Mouse (Mus musculus) erythroblast, embryonic 14.5 days (primary cell): ENCODE results near the gene Ift81. TPM values are rescaled to one million over a fixed set of nuclear protein-coding genes. Genes with fewer than 3 reads are reported as not detected.

Source experiments
- H3K27me3 ChIP-seq: 2 replicates; pipeline ENCODE4 v1.6.1; 2012; ENCODE audit warnings: inconsistent platforms; ENCODE audit not compliant: control insufficient read depth
- H3K36me3 ChIP-seq: 2 replicates; pipeline ENCODE4 v1.6.1; 2012; ENCODE audit warnings: mild to moderate bottlenecking, inconsistent platforms; ENCODE audit not compliant: control insufficient read depth
- H3K4me1 ChIP-seq: 2 replicates; pipeline ENCODE4 v1.6.1; 2012; ENCODE audit warnings: inconsistent platforms; ENCODE audit not compliant: control insufficient read depth
- H3K4me3 ChIP-seq: replicated peaks from 2 replicates; pipeline ENCODE3; 2012; ENCODE audit warnings: moderate library complexity, mild to moderate bottlenecking, inconsistent platforms
- H3K9me3 ChIP-seq: 2 replicates; pipeline ENCODE4 v1.6.1; 2012; ENCODE audit warnings: low read length, inconsistent platforms, mixed read lengths; ENCODE audit not compliant: control insufficient read depth
- GATA1 ChIP-seq: IDR thresholded peaks from 2 replicates; pipeline ENCODE4 v1.6.1; 2012; ENCODE audit warnings: low read length, inconsistent platforms, mixed read lengths
- TAL1 ChIP-seq: IDR thresholded peaks from 3 replicates; pipeline ENCODE4 v1.6.1; 2012; ENCODE audit warnings: low read length, inconsistent platforms, mixed read lengths
- polyA plus RNA-seq: library from polyadenylated mRNA; stranded (reverse); fragments of >175 nt; gene quantifications from 2 replicates; pipeline ENCODE4 v1.2.3, GENCODE M21; 2012

Ift81 gene
- polyA plus RNA-seq, 1 experiment = not detected

DNA sequence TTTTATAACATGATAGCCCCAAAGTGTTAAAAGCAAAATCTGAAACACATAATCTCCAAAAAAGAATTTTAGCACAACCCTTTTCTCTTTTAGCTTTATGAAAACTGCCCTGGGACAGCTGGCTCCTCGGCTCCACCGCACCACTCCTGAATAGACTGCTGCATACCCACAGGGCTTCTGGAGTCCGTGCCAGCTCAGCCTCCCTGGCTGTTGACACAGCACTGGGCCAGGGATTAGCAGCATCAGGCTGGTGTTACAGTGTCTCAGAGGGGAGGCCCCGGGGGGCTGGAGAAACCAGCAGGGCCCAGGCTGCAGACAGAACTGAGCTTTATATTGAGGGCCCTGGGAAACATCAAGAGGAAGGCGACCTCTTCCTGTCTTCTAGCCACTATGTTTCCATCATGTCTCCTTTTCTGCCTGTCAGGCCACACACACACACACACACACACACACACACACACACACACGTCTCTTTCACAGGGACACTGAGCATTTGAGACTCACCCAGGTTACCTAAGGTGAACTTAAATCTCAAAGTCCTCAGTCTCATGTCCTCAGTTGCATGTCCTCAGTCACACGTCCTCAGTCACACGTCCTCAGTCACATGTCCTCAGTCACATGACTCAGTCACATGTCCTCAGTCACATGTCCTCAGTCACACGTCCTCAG lies 33.1 kb upstream of the Ift81 start:
- H3K4me3 ChIP-seq = no peak overlapping the region

DNA sequence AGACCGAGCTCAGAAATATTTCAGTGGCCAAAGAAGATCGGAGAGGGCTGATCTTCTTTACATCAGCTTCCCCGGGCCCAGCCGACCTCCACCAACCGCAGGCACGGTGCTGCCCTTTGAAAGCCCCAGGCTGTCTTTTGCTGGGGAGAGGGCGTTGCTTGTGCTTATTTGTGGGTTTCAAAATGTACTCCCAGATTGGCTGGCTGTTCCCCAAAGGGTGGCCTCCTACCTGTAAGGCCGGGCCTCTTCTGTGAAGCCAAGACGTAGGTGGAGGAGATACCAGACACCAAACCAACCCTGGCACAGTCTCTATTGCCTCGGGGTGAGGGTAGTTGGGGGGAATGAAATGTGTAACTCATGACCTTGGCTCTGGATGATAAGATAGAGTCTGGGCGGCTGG lies 31.7 kb upstream of the Ift81 start:
- TF ChIP-seq TAL1 (no peak), GATA1 (no peak)
- H3K27me3 ChIP-seq = peaks cover 22% of the 10 kb centered on the region

More for the DNA sequence above, 33.1 kb upstream of the Ift81 start:
- Histone ChIP-seq H3K27me3 (peaks cover 22% of the 10 kb centered on the region), H3K9me3 (peaks cover 5% of the 10 kb centered on the region), H3K4me1 (peaks cover 26% of the 10 kb centered on the region), H3K36me3 (no peaks in the 10 kb centered on the region)
- TF ChIP-seq GATA1 = no peak
- TF ChIP-seq TAL1 = no peak

DNA sequence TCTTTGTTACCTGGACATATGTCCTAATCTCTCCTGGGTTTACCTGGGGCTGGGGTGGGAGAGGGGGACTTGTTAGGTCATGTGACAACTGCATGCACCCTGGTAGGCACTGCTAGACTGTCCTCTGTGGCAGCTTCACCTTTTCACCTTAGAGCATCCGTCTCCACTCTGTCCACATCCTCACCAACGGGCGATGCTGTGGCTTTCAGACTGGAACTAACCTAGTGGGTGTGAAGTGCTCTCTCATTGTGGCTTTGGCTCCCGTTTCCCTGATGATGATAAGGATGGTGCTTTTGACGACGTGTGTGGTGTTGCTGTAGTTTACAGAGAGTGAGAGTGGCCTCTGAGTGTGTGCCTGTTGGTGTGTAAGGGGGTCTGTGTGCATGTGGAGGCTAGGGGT lies 31.0 kb upstream of the Ift81 start:
- Histone ChIP-seq H3K27me3 (peaks cover 20% of the 10 kb centered on the region), H3K4me1 (peaks cover 16% of the 10 kb centered on the region), H3K4me3 (no peak overlapping the region)

More for the DNA sequence above, 31.7 kb upstream of the Ift81 start:
- H3K9me3 ChIP-seq = peaks cover 5% of the 10 kb centered on the region
- peaks cover 16% of the 10 kb centered on the region for H3K4me1 ChIP-seq
- no peak overlapping the region for H3K4me3 ChIP-seq
- H3K36me3 ChIP-seq = no peaks in the 10 kb centered on the region

DNA sequence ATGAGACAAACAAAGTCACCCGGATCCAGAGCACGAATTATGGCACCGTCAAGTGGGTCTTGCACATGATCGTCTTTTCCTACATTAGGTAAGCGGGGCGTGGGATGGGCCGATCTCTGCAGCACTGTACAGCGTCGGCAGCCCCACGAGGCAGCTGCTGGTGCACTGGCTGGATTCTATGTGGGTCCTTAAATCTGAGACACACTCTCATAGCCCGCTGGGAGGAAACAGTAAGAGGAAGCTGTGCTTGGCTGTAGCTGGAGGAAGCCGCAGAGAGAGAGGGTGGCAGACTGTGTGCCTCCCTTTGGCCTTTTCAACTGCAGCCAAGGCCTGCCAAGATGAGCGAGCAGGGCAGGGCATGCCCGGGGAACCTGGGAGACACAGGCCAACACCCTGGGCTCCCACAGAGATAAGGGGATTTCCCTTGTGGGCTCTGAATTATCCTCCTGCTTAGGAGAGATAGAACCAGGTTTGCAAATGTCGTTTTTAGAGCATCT lies 29.8 kb upstream of the Ift81 start:
- Histone ChIP-seq H3K4me3 (no peak overlapping the region), H3K27me3 (peaks cover 13% of the 10 kb centered on the region), H3K9me3 (peaks cover 5% of the 10 kb centered on the region), H3K4me1 (peaks cover 12% of the 10 kb centered on the region), H3K36me3 (no peaks in the 10 kb centered on the region)
- TF ChIP-seq TAL1 (no peak), GATA1 (no peak)

More for the DNA sequence above, 31.0 kb upstream of the Ift81 start:
- TF ChIP-seq TAL1 (no peak), GATA1 (no peak)
- H3K36me3 ChIP-seq = no peaks in the 10 kb centered on the region
- H3K9me3 ChIP-seq = peaks cover 5% of the 10 kb centered on the region

DNA sequence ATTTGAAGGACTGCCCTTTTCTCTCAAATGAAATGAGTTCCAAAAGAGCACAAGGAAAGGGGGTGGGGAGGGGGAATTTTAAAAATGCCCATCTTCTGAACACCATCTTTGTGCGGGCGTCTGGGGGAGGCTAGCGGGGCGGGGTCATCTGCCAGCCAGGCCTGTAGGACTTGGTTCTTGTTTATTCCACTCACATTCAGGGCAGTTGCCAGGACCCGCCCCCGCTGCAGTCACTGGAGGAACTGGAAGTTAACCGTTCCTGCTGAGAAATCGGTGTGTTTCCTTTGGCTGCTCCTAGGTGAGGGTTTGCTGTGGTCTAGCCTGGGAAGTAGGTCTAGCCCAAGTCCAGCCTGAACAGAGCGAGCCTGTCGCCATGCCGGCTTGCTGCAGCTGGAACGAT lies 29.4 kb upstream of the Ift81 start, which contains the start of gene P2rx7:
P2rx7 (plus strand) TSS at position 211 of the 400 bp plus-strand sequence.
- Histone ChIP-seq H3K27me3 (peaks cover 12% of the 10 kb centered on the region), H3K4me3 (no peak within 1 kb of the TSS), H3K4me1 (peaks cover 12% of the 10 kb centered on the region), H3K36me3 (no peaks in the 10 kb centered on the region), H3K9me3 (peaks cover 5% of the 10 kb centered on the region)
- no peak for TF ChIP-seq TAL1
- TF ChIP-seq GATA1 = no peak

DNA sequence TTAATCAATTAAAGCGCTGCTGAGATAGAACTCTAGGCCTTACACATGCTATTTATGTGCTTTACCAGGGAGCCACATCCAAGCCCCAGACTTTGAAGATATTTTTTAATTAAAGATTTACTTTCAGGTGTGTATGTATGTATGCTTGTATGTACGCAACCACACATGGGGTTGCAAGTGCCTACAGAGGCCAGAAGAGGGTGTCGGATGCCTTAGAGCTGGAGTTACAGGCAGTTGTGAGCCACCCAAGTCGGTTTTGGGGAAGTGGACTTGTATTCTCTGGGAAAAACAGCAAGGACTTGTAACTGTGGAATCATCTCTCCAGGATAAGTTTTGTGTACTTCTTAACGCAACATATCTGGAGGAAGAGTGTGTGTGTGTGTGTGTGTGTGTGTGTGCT lies 25.7 kb upstream of the Ift81 start:
- H3K4me1 ChIP-seq = peaks cover 16% of the 10 kb centered on the region
- H3K9me3 ChIP-seq = no peaks in the 10 kb centered on the region
- TF ChIP-seq GATA1 = no peak
- TF ChIP-seq TAL1 = no peak
- no peaks in the 10 kb centered on the region for H3K36me3 ChIP-seq
- H3K4me3 ChIP-seq = no peak overlapping the region
- H3K27me3 ChIP-seq = peaks cover 6% of the 10 kb centered on the region

DNA sequence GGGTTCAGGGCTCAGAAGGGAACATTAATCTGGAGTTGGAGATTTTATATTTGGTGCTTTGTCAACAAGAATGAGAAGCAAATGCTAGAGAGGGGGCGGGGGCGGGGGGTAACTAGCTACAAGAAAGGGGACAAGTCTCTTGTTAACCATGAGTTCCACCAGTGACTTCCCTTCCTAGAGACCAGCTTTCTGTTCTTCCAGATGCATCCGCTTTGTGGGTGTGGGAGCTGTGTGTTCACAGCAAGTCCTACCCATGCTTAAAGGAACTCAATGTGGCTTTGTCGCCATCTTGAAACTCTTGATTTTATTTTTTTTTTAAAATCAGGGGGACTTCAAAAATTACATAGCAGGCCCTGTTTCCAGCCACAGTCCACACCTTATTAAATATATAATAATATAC lies 25.2 kb upstream of the Ift81 start:
- Histone ChIP-seq H3K27me3 (peaks cover 6% of the 10 kb centered on the region), H3K4me1 (peaks cover 15% of the 10 kb centered on the region)
- no peak for TF ChIP-seq GATA1
- TF ChIP-seq TAL1 = no peak

DNA sequence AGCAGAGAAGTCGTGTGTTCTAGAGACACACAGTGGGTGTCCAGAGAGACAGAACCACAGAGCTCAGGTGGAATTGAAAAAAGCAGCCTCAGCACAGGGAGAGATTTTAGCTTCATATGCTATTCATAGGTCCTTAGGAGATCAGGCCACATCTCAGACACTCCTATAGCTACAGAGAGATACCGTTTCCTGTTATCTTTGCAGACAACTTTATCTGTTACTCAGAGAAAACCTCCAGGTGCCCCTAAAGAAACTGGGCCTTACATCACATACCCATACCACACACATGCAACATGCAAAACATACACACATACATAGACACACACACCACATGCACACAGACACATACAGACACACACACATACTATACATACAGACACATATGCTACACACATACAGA lies 24.0 kb upstream of the Ift81 start:
- no peak for TF ChIP-seq TAL1
- TF ChIP-seq GATA1 = no peak
- Histone ChIP-seq H3K9me3 (no peaks in the 10 kb centered on the region), H3K36me3 (no peaks in the 10 kb centered on the region), H3K4me1 (peaks cover 6% of the 10 kb centered on the region), H3K4me3 (no peak overlapping the region), H3K27me3 (no peaks in the 10 kb centered on the region; the same call in 1 of the 2 replicates)

More for the DNA sequence above, 25.2 kb upstream of the Ift81 start:
- no peaks in the 10 kb centered on the region for H3K36me3 ChIP-seq
- H3K9me3 ChIP-seq = no peaks in the 10 kb centered on the region
- H3K4me3 ChIP-seq = no peak overlapping the region

DNA sequence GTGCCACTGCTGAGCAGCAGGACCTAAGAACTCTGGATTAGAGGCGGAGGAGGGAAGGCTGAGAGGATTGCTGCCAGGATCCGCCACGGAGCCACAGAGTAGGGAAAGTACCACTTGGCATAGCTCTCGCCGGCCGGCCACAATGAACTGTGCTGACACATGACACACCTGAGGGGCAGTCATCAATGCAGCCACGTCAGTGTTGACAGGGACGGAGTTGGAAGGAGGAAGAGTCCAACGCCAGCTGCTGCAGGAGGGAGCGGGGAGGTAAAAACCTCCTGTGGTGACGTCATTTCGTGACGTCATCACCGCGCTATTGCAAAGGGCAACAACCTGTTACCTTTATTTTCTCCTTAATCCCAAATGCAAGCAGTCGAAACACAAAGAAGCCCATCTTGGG lies 22.6 kb upstream of the Ift81 start:
- TF ChIP-seq TAL1 (no peak), GATA1 (no peak)
- peaks cover 6% of the 10 kb centered on the region for H3K4me1 ChIP-seq
- no peaks in the 10 kb centered on the region for H3K27me3 ChIP-seq
- no peak overlapping the region for H3K4me3 ChIP-seq
- H3K9me3 ChIP-seq = no peaks in the 10 kb centered on the region
- H3K36me3 ChIP-seq = no peaks in the 10 kb centered on the region

DNA sequence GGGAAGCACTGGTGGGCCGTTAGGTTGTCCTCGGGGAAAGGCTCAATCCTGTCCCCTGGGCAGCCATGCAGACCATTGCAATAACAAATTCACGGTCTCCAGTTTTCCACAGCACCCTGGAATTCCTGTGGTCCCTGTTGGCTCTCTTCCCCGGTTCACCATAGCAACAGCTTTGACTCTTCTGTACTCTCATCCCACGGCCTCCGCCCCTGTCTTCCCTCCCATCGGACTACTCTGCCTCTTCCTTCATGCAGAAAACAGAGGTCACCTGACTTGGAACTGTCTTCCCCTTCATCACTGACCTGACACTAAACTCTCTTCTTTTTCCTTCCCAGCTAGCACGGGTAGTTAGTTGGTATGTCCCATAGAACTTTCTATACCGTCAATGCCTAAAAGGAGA lies 22.0 kb upstream of the Ift81 start:
- H3K36me3 ChIP-seq = no peaks in the 10 kb centered on the region
- peaks cover 6% of the 10 kb centered on the region for H3K4me1 ChIP-seq
- no peak for TF ChIP-seq GATA1
- TF ChIP-seq TAL1 = no peak
- no peaks in the 10 kb centered on the region for H3K9me3 ChIP-seq
- no peak overlapping the region for H3K4me3 ChIP-seq
- no peaks in the 10 kb centered on the region for H3K27me3 ChIP-seq
